ENCODE assay signal across 8 mouse cellular contexts in genomic region chr1:180226221-180226713, GRCm38 (mm10). TPM values are rescaled to one million over a fixed set of nuclear protein-coding genes. Genes with fewer than 3 reads are reported as not detected.
DNase-seq lines count a peak whose midpoint lies in the region; ATAC-seq and TF ChIP-seq lines count a peak whose summit lies in the region.

No protein-coding gene starts in this region.

- peak overlapping the region; percentile 46 for H3K4me3 ChIP-seq in hindbrain, embryonic 16.5 days (ENCODE audit: low read length)
- H3K4me3 ChIP-seq in liver, postnatal 0 days (ENCODE audit: low read depth, low read length) = peak overlapping the region; percentile 54
- peak overlapping the region; percentile 33 for H3K4me3 ChIP-seq in olfactory bulb, adult 2 months (ENCODE audit: insufficient read depth, low read depth, low read length)

- H3K27ac ChIP-seq in hindbrain, embryonic 16.5 days (ENCODE audit: low read depth, low read length) = peak overlapping the region; percentile 42; the same call in 1 of the 2 replicates
- peak overlapping the region; percentile 78 for H3K27ac ChIP-seq in liver, postnatal 0 days (ENCODE audit: low read depth)
- no peak overlapping the region for H3K27ac ChIP-seq in olfactory bulb, adult 2 months (ENCODE audit: insufficient read depth, low read depth, low read length)

- H3K4me2 ChIP-seq in hindbrain, embryonic 16.5 days (ENCODE audit: low read length) = peak overlapping the region; percentile 92
- peak overlapping the region; percentile 69 for H3K4me2 ChIP-seq in liver, postnatal 0 days (ENCODE audit: low read depth, low read length)

- 13% methylated on average over 12 of the region's 12 CpGs for WGBS in hindbrain, embryonic 16.5 days
- 12% methylated on average over 12 of the region's 12 CpGs for WGBS in liver, postnatal 0 days (ENCODE audit: insufficient replicate concordance)
- WGBS in olfactory bulb, adult 2 months = 20% methylated on average over 12 of the region's 12 CpGs

- peak; percentile 77 for ATAC-seq in hindbrain, embryonic 16.5 days
- peak; percentile 65 for ATAC-seq in liver, postnatal 0 days

- peaks cover 13% of the 10 kb centered on the region; the same call in 1 of the 2 replicates for H3K4me1 ChIP-seq in hindbrain, embryonic 16.5 days (ENCODE audit: control insufficient read depth, insufficient read depth, low read depth, low read length)
- H3K4me1 ChIP-seq in liver, postnatal 0 days (ENCODE audit: insufficient read depth) = peaks cover 14% of the 10 kb centered on the region; the same call in 1 of the 2 replicates
- H3K4me1 ChIP-seq in olfactory bulb, adult 2 months (ENCODE audit: control insufficient read depth, insufficient read depth, low read length) = peaks cover 5% of the 10 kb centered on the region

- peak; percentile 47 for TF ChIP-seq CTCF in liver, postnatal 0 days (IDR thresholded peaks at IDR 0.05; ENCODE audit: low read depth)
- TF ChIP-seq CTCF in olfactory bulb, adult 2 months (IDR thresholded peaks at IDR 0.05; ENCODE audit: insufficient read depth, low read depth, low read length) = no peak

- H3K9me3 ChIP-seq in hindbrain, embryonic 16.5 days (ENCODE audit: control insufficient read depth, low read length) = peaks cover 2% of the 10 kb centered on the region; the same call in 1 of the 2 replicates
- no peaks in the 10 kb centered on the region for H3K9me3 ChIP-seq in liver, postnatal 0 days (ENCODE audit: low read length)

- peak; percentile 29 for DNase-seq in kidney, adult 11 months
- DNase-seq in kidney, adult 9 months = no peak
- DNase-seq in embryo, embryonic 9.5 days (ENCODE audit: extremely low spot score) = peak; percentile 55
- DNase-seq in liver, postnatal 0 days = peak; percentile 45
- DNase-seq in ovary, postnatal 36 days (ENCODE audit: low spot score) = no peak
- no peak for DNase-seq in right cerebral cortex, postnatal 36 days (ENCODE audit: low spot score in 2 of 2)

- H3K36me3 ChIP-seq in hindbrain, embryonic 16.5 days (ENCODE audit: control insufficient read depth, insufficient read depth, low read length) = no peaks in the 10 kb centered on the region; the same call in 1 of the 2 replicates
- H3K36me3 ChIP-seq in liver, postnatal 0 days (replicated peaks; ENCODE audit: insufficient read depth, low read length) = peaks cover 6% of the 10 kb centered on the region; the same call in 1 of the 2 replicates

- no peaks in the 10 kb centered on the region for H3K27me3 ChIP-seq in hindbrain, embryonic 16.5 days (replicated peaks; ENCODE audit: control insufficient read depth, insufficient read depth, low read length)
- no peaks in the 10 kb centered on the region for H3K27me3 ChIP-seq in liver, postnatal 0 days (ENCODE audit: insufficient read depth, low read length)

- TF ChIP-seq POLR2A in olfactory bulb, adult 2 months (IDR thresholded peaks at IDR 0.05; ENCODE audit: insufficient read depth, low read depth, low read length) = no peak

- peak overlapping the region; percentile 59 for H3K9ac ChIP-seq in hindbrain, embryonic 16.5 days (ENCODE audit: low read depth, low read length)
- H3K9ac ChIP-seq in liver, postnatal 0 days (replicated peaks) = peak overlapping the region; percentile 39

- TF ChIP-seq EP300 in liver, postnatal 0 days (IDR thresholded peaks at IDR 0.05; ENCODE audit: low read depth) = no peak

RNA-seq across cellular contexts. Expression of gene Coq8a, which starts 26.9 kb away (rescaled TPM):
- 4.8 and 5.9 TPM in 2 replicates for polyA plus RNA-seq in hindbrain, embryonic 16.5 days (2015; fragmentation: Nextera tagmentation; extraction: Ambion mirVana)
- 36.6 and 49.7 TPM in 2 replicates for polyA plus RNA-seq in liver, postnatal 0 days (2015; fragmentation: Nextera tagmentation; extraction: Ambion mirVana)
- polyA plus RNA-seq in olfactory bulb, adult 2 months (2012; ENCODE audit: insufficient read depth, insufficient read length, low replicate concordance, missing spikeins) = not detected in 2 replicates

RNA-seq across cellular contexts. Expression of gene Psen2, which starts 37.0 kb away (rescaled TPM):
- 17.7 and 22.2 TPM in 2 replicates for polyA plus RNA-seq in hindbrain, embryonic 16.5 days (2015; fragmentation: Nextera tagmentation; extraction: Ambion mirVana)
- polyA plus RNA-seq in liver, postnatal 0 days (2015; fragmentation: Nextera tagmentation; extraction: Ambion mirVana) = 25.6 and 25.8 TPM in 2 replicates
- not detected in 2 replicates for polyA plus RNA-seq in olfactory bulb, adult 2 months (2012; ENCODE audit: insufficient read depth, insufficient read length, low replicate concordance, missing spikeins)

Comparison
In these comparisons a context has a peak if more than half of its experiments do, and no peak if none do; other contexts are left out.
1. DNase-seq: peak in kidney, adult 11 months (single experiment), embryo, embryonic 9.5 days (single experiment) and liver, postnatal 0 days (single experiment); none in kidney, adult 9 months (single experiment), ovary, postnatal 36 days (single experiment) and right cerebral cortex, postnatal 36 days (0 of 2).
2. RNA of gene Psen2, which starts 37.0 kb away (polyA plus RNA-seq): 25.6 to 25.8 TPM in liver, postnatal 0 days and 17.7 to 22.2 TPM in hindbrain, embryonic 16.5 days; not detected in olfactory bulb, adult 2 months; every median in the first group is over 10 times any median in the second.
3. Peak in every context shown above with its lines, with median percentiles within 50 percentile points of each other: H3K4me3 ChIP-seq.